ENCODE assay signal across 16 mouse cellular contexts in genomic region chr4:132554221-132554620, GRCm38 (mm10). TPM values are rescaled to one million over a fixed set of nuclear protein-coding genes. Genes with fewer than 3 reads are reported as not detected.
DNase-seq lines count a peak whose midpoint lies in the region; ATAC-seq lines count a peak whose summit lies in the region.
"Had no signal": no experiment of that assay in that cellular context is flagged by ENCODE, and none has a peak within 500 bp of the region (broad histone marks: within the 10 kb centered on the region; RNA-seq: fewer than 3 reads in every experiment).

No protein-coding gene starts in this region.

- no peak overlapping the region for H3K27ac ChIP-seq in heart, embryonic 12.5 days (ENCODE audit: poor library complexity, severe bottlenecking)
- H3K27ac ChIP-seq in kidney, embryonic 16.5 days (ENCODE audit: low read length): no peak overlapping the region
- H3K27ac ChIP-seq: gastrocnemius, adult 2 months; liver, embryonic 14.5 days; midbrain, embryonic 12.5 days had no signal

- no peaks in the 10 kb centered on the region for H3K9me3 ChIP-seq in heart, embryonic 12.5 days (replicated peaks)
- H3K9me3 ChIP-seq in kidney, embryonic 16.5 days (ENCODE audit: low read length): no peaks in the 10 kb centered on the region
- H3K9me3 ChIP-seq: G1E; midbrain, embryonic 12.5 days had no signal

- H3K4me1 ChIP-seq in heart, embryonic 12.5 days (replicated peaks): peaks cover 20% of the 10 kb centered on the region
- H3K4me1 ChIP-seq in kidney, embryonic 16.5 days (ENCODE audit: insufficient read depth, low read length): no peaks in the 10 kb centered on the region
- H3K4me1 ChIP-seq: midbrain, embryonic 12.5 days had no signal

- DNase-seq in heart, postnatal 4 days: no peak
- DNase-seq in lung, adult 18-20 months: peak; percentile 57 to 75
- no peak for DNase-seq in lung, postnatal 4 days
- peak; percentile 42 for DNase-seq in lung, postnatal 14 days
- no peak for DNase-seq in cerebellum, postnatal 10 days
- DNase-seq: cerebellum, adult 2 months; gastrocnemius, adult 2 months; kidney, postnatal 14 days; thymus, postnatal 36 days had no signal

- peak overlapping the region; percentile 35; the same call in 1 of the 2 replicates for H3K9ac ChIP-seq in heart, embryonic 12.5 days
- no peak overlapping the region for H3K9ac ChIP-seq in kidney, embryonic 16.5 days (replicated peaks; ENCODE audit: low read length)
- H3K9ac ChIP-seq: liver, embryonic 14.5 days; midbrain, embryonic 12.5 days had no signal

- 60% methylated on average over 5 of the region's 5 CpGs for WGBS in heart, embryonic 12.5 days
- 71% methylated on average over 5 of the region's 5 CpGs for WGBS in kidney, embryonic 16.5 days

- no peak overlapping the region for H3K4me3 ChIP-seq in heart, embryonic 12.5 days
- H3K4me3 ChIP-seq in kidney, embryonic 16.5 days (ENCODE audit: low read length): no peak overlapping the region
- H3K4me3 ChIP-seq: gastrocnemius, adult 2 months; midbrain, embryonic 12.5 days had no signal

- no peak; the same call in 1 of the 2 replicates for ATAC-seq in heart, embryonic 12.5 days (ENCODE audit: insufficient number of reproducible peaks, low FRiP score)
- ATAC-seq in kidney, embryonic 16.5 days (ENCODE audit: low FRiP score, low TSS enrichment): no peak
- no peak for ATAC-seq in activated CD4-positive, CD25-positive, alpha-beta regulatory T cell, adult 4 months
- ATAC-seq: forebrain, embryonic 14.5 days had no signal

- peaks cover 48% of the 10 kb centered on the region for H3K36me3 ChIP-seq in heart, embryonic 12.5 days
- H3K36me3 ChIP-seq in kidney, embryonic 16.5 days (ENCODE audit: insufficient read depth, low read length): peaks cover 45% of the 10 kb centered on the region

- no peaks in the 10 kb centered on the region for H3K27me3 ChIP-seq in heart, embryonic 12.5 days (replicated peaks)
- H3K27me3 ChIP-seq in kidney, embryonic 16.5 days (ENCODE audit: insufficient read depth, low read length): no peaks in the 10 kb centered on the region
- H3K27me3 ChIP-seq: midbrain, embryonic 12.5 days had no signal

- H3K4me2 ChIP-seq in heart, embryonic 12.5 days: no peak overlapping the region
- H3K4me2 ChIP-seq in kidney, embryonic 16.5 days (replicated peaks; ENCODE audit: low read depth, low read length): no peak overlapping the region
- H3K4me2 ChIP-seq: midbrain, embryonic 12.5 days had no signal

RNA-seq across cellular contexts. Expression of gene Ptafr, which starts 9.6 kb away (rescaled TPM):
- polyA plus RNA-seq in heart, embryonic 12.5 days (2016; fragmentation: Nextera tagmentation; extraction: Ambion mirVana): 0.23 and 0.27 TPM in 2 replicates
- total RNA-seq in heart, postnatal 4 days (2021): 1 to 10 TPM in 1 of 2 experiments, under 1 TPM in 1; 0.86 to 1.3 TPM
- polyA plus RNA-seq in kidney, embryonic 16.5 days (2015; fragmentation: Nextera tagmentation; extraction: Ambion mirVana): 0.29 and 0.54 TPM in 2 replicates
- under 1 TPM; 0.62 to 0.90 TPM for polyA plus RNA-seq in activated CD4-positive, CD25-positive, alpha-beta regulatory T cell, adult 4 months (2017; shearing (Covaris generic))

RNA-seq across cellular contexts. Expression of gene Dnajc8, which starts 18.9 kb away (rescaled TPM):
- polyA plus RNA-seq in heart, embryonic 12.5 days (2016; fragmentation: Nextera tagmentation; extraction: Ambion mirVana): 130 and 135 TPM in 2 replicates
- total RNA-seq in heart, postnatal 4 days (2021): 10 to 100 TPM; 77.0 to 79.0 TPM
- polyA plus RNA-seq in kidney, embryonic 16.5 days (2015; fragmentation: Nextera tagmentation; extraction: Ambion mirVana): 159 and 164 TPM in 2 replicates
- polyA plus RNA-seq in activated CD4-positive, CD25-positive, alpha-beta regulatory T cell, adult 4 months (2017; shearing (Covaris generic)): 100 to 1,000 TPM; 293 to 317 TPM

RNA-seq across cellular contexts. Expression of gene Atpif1, which starts 20.8 kb away (rescaled TPM):
- 1,373 and 1,377 TPM in 2 replicates for polyA plus RNA-seq in heart, embryonic 12.5 days (2016; fragmentation: Nextera tagmentation; extraction: Ambion mirVana)
- 100 to 1,000 TPM; 626 to 671 TPM for total RNA-seq in heart, postnatal 4 days (2021)
- 1,057 and 1,144 TPM in 2 replicates for polyA plus RNA-seq in kidney, embryonic 16.5 days (2015; fragmentation: Nextera tagmentation; extraction: Ambion mirVana)
- 100 to 1,000 TPM; 222 to 226 TPM for polyA plus RNA-seq in activated CD4-positive, CD25-positive, alpha-beta regulatory T cell, adult 4 months (2017; shearing (Covaris generic))

RNA-seq across cellular contexts. Expression of gene Sesn2, which starts 43.9 kb away (rescaled TPM):
- 10.3 and 10.5 TPM in 2 replicates for polyA plus RNA-seq in heart, embryonic 12.5 days (2016; fragmentation: Nextera tagmentation; extraction: Ambion mirVana)
- 1 to 10 TPM; 3.9 to 4.2 TPM for total RNA-seq in heart, postnatal 4 days (2021)
- 20.4 and 21.2 TPM in 2 replicates for polyA plus RNA-seq in kidney, embryonic 16.5 days (2015; fragmentation: Nextera tagmentation; extraction: Ambion mirVana)
- 1 to 10 TPM; 1.7 to 5.4 TPM for polyA plus RNA-seq in activated CD4-positive, CD25-positive, alpha-beta regulatory T cell, adult 4 months (2017; shearing (Covaris generic))

Comparison
In these comparisons a context has a peak if more than half of its experiments do, and no peak if none do; other contexts are left out.
1. DNase-seq: peak in lung, adult 18-20 months (2 of 2) and lung, postnatal 14 days (single experiment); none in heart, postnatal 4 days (single experiment), lung, postnatal 4 days (0 of 2) and cerebellum, postnatal 10 days (0 of 2).